Mouse (Mus musculus) ES-Bruce4 (cell line): ENCODE measurements around the gene Dnhd1. TPM values are rescaled to one million over a fixed set of nuclear protein-coding genes. Genes with fewer than 3 reads are reported as not detected.
"Not testable (repeated sequence)": the region's sequence is repeated elsewhere in the genome, so short reads cannot be mapped to it uniquely, and the experiment has no call there.

Experiments
- H3K27ac ChIP-seq: 2 replicates; pipeline ENCODE4 v1.5.1; 2012; ENCODE audit warnings: low read length, inconsistent platforms; ENCODE audit not compliant: insufficient read depth
- H3K27me3 ChIP-seq: 2 replicates; pipeline ENCODE4 v1.6.1; 2012; ENCODE audit warnings: mild to moderate bottlenecking, low read length, inconsistent platforms; ENCODE audit not compliant: control insufficient read depth, poor library complexity, insufficient read depth, severe bottlenecking
- H3K36me3 ChIP-seq: 2 replicates; pipeline ENCODE4 v1.6.1; 2012; ENCODE audit warnings: inconsistent platforms, mild to moderate bottlenecking, low read length, moderate library complexity; ENCODE audit not compliant: control insufficient read depth, poor library complexity, insufficient read depth, severe bottlenecking
- H3K4me1 ChIP-seq: one replicate; pipeline ENCODE4 v1.8.1; 2011; ENCODE audit warnings: low read length; ENCODE audit not compliant: control insufficient read depth, insufficient read depth
- H3K4me3 ChIP-seq: 2 replicates; pipeline ENCODE4 v1.5.1; 2011; ENCODE audit warnings: low read depth, mild to moderate bottlenecking, low read length
- H3K9ac ChIP-seq: 2 replicates; pipeline ENCODE4 v1.6.1; 2012; ENCODE audit warnings: low read depth, mild to moderate bottlenecking, inconsistent platforms; ENCODE audit not compliant: poor library complexity, severe bottlenecking
- H3K9me3 ChIP-seq: replicated peaks from 2 replicates; pipeline ENCODE4 v1.6.1; 2012; ENCODE audit warnings: mild to moderate bottlenecking, low read length, inconsistent platforms; ENCODE audit not compliant: control insufficient read depth, poor library complexity, insufficient read depth, severe bottlenecking
- CTCF ChIP-seq: IDR thresholded peaks from one replicate; pipeline ENCODE4 v1.8.1; 2011; ENCODE audit warnings: low read depth, low read length
- EP300 ChIP-seq: IDR thresholded peaks from 2 replicates; pipeline ENCODE4 v1.6.1; 2011; ENCODE audit warnings: low read depth, low read length; ENCODE audit not compliant: insufficient read depth
- POLR2A ChIP-seq: IDR thresholded peaks from one replicate; pipeline ENCODE4 v1.8.1; 2011; ENCODE audit warnings: low read length; ENCODE audit not compliant: insufficient read depth
- polyA plus RNA-seq: library from polyadenylated mRNA; stranded (reverse); fragments of >200 nt; gene quantifications from 2 replicates; pipeline ENCODE4 v1.2.4, GENCODE M21; 2011; ENCODE audit warnings: low read depth; ENCODE audit not compliant: missing spikeins, insufficient read depth, insufficient read length

The Dnhd1 gene
- polyA plus RNA-seq, 1 experiment, result 1.7 TPM

- no peaks in the 10 kb centered on the region for H3K27me3 ChIP-seq
- no peak overlapping the region for H3K9ac ChIP-seq
- TF ChIP-seq POLR2A (no peak), CTCF (no peak), EP300 (no peak)
- no peaks in the 10 kb centered on the region for H3K9me3 ChIP-seq
- no peak overlapping the region for H3K4me3 ChIP-seq
- H3K4me1 ChIP-seq, result no peaks in the 10 kb centered on the region
- peaks cover 16% of the 10 kb centered on the region for H3K36me3 ChIP-seq
- H3K27ac ChIP-seq, result no peak overlapping the region
Measured at GRCm38 (mm10) chr7:105740089-105740795, 89.6 kb downstream of the Dnhd1 start.

DNA sequence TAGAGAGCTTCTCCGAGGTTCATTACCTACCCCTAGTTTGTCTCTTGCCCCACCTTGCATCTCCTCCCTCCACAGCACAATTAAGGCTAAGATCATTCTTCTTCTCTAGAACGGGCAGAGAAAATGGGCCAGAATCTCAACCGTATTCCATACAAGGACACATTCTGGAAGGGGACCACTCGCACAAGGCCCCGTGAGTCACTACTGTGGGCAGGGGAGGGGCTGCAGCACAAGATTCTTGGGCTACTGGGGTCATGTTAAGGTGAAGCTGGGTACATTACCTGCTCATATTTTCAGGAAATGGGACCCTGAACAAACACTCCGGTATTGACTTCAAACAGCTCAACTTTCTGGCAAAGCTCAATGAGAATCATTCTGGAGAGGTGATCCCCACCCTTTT lies 90.2 kb downstream of the Dnhd1 start:
- H3K9ac ChIP-seq, result no peak overlapping the region

GRCm38 (mm10) chr7:105741978-105742377 lies 91.4 kb downstream of the Dnhd1 start:
- H3K27me3 ChIP-seq, result no peaks in the 10 kb centered on the region
- H3K9ac ChIP-seq, result no peak overlapping the region
- peaks cover 19% of the 10 kb centered on the region for H3K36me3 ChIP-seq
- H3K9me3 ChIP-seq, result no peaks in the 10 kb centered on the region
- TF ChIP-seq CTCF (no peak), POLR2A (no peak), EP300 (no peak)
- no peaks in the 10 kb centered on the region for H3K4me1 ChIP-seq
- H3K27ac ChIP-seq, result no peak overlapping the region
- no peak overlapping the region for H3K4me3 ChIP-seq

More for the DNA sequence above, 90.2 kb downstream of the Dnhd1 start:
- Histone ChIP-seq H3K27me3 (no peaks in the 10 kb centered on the region), H3K9me3 (no peaks in the 10 kb centered on the region), H3K36me3 (peaks cover 16% of the 10 kb centered on the region), H3K27ac (no peak overlapping the region), H3K4me1 (no peaks in the 10 kb centered on the region), H3K4me3 (no peak overlapping the region)
- TF ChIP-seq EP300, result no peak

GRCm38 (mm10) chr7:105742539-105743215 lies 92.0 kb downstream of the Dnhd1 start:
- not testable (repeated sequence) for H3K9me3 ChIP-seq, H3K4me1 ChIP-seq, H3K4me3 ChIP-seq, H3K27me3 ChIP-seq, H3K27ac ChIP-seq, H3K9ac ChIP-seq
- H3K36me3 ChIP-seq, result peaks cover 19% of the 10 kb centered on the region

DNA sequence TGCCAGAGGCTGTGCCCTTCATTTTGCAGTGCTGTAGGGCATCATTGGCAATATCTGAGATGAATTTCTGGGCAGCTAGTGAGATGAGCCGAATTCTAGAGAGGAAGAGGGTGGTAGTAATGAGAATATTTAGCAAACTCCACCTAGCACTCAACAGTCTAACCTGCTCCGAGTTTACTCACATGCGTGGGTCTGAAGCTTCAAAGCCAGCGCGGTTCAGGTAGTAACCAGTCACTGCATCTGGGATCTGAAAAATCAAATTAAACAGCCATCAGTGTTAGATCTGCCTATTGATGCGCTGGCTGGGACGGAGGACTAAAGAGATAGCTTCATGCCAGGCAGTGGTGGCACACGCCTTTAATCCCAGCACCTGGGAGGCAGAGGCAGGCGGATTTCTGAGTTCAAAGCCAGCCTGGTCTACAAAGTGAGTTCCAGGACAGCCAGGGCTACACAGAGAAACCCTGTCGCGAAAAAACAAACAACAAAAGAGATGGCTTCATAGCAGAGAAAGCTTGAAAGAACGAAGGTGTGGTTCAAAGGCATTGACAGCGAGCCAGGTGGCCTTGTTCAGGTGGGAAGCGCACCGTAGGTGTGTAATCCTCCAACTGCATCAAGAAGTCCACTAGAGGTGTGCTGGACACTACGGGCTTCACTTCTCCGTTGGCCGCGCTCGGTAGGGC lies 92.8 kb downstream of the Dnhd1 start:
- Histone ChIP-seq H3K4me3 (peak overlapping the region; percentile 95), H3K36me3 (peaks cover 19% of the 10 kb centered on the region), H3K9ac (peak overlapping the region; percentile 80)
- not testable (repeated sequence) for H3K27me3 ChIP-seq, H3K27ac ChIP-seq, H3K4me1 ChIP-seq, H3K9me3 ChIP-seq

DNA sequence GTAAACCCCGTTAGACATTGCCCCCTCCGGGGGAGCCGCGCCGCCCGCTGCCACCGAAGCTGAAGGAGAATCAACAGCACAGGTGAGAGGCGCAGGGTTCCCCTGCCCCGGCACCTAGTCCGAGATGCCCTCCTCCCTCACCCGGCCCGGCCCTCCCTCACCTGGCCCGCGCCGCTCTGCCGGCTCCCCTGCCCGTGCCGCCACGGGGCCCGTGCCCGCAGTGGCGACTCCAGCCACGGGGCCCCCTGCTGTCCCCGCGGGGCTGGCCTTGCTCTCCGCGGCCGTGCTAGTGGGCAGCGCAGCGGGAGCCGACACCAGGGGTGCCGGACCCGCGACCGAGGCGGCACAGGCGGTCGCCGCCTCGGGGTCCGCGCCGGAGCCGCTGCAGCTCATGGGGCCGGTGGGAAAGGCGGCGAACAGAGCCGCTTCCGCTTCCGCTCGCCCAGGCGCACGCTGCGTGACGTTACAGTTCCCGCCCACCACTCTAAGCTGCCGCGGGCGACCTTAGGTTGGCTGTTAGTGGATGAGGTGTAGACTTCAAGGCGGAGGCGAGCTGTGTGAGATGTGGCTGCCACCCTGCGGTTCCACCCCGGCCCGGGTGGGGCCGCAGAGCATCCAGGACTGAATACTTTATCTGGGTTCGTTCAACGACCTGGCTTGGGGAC lies 93.4 kb downstream of the Dnhd1 start, which contains the start of gene Taf10:
Taf10 (minus strand) TSS at position 436 of the 665 bp plus-strand sequence.
- Histone ChIP-seq H3K9ac (peak within 1 kb of the TSS; percentile 80), H3K27me3 (no peaks in the 10 kb centered on the region), H3K9me3 (no peaks in the 10 kb centered on the region), H3K36me3 (peaks cover 19% of the 10 kb centered on the region), H3K4me1 (no peaks in the 10 kb centered on the region), H3K4me3 (peak within 1 kb of the TSS; percentile 95), H3K27ac (no peak within 1 kb of the TSS)
- no peak for TF ChIP-seq CTCF
- TF ChIP-seq POLR2A, result no peak
- no peak for TF ChIP-seq EP300
